In the genomic region with DNA sequence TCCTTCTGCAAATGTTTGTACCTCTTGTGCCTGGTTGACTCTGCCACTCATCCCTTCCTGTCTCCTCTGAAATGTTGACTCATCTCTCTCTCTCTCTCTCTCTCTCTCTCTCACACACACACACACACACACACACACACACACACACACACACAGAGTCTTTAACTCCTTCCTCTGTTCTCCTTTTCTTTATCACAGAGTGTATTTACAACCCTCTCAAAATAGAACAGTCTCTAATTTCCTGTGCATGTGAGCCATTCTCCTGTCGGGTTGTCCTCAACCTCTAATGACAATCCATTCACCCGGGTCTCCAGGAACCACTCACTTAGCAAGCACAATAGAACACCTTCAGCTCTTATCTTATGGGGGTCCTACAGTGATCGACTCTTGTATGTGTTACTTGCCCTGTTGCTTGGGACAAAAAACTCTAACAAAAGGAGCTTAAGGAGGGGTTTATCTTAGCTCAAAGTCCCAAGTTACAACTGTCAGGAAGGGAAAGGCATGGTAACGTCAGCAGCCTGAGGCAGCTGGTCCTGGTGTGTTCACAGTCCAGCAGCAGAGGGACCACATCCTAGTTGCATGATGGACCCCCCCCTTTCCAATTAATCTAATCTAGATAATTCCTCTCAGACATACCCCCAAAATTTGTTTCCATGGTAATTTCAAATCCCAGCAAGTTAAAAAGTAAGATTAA, we compare ENCODE assay signal across 26 mouse cellular contexts.
"Had no signal": no experiment of that assay in that cellular context is flagged by ENCODE, and none has a peak within 500 bp of the region (broad histone marks: within the 10 kb centered on the region; RNA-seq: fewer than 3 reads in every experiment).

No protein-coding gene starts in this region.

- H3K4me3 ChIP-seq: heart, adult 2 months; heart, embryonic 13.5 days; heart, embryonic 15.5 days; hindbrain, embryonic 13.5 days; hindbrain, embryonic 15.5 days; kidney, embryonic 15.5 days; layer of hippocampus, adult 2 months; limb, embryonic 10.5 days; limb, embryonic 12.5 days; liver, embryonic 13.5 days; liver, embryonic 15.5 days had no signal

- DNase-seq: gastrocnemius, postnatal 14 days; gastrocnemius, postnatal 36 days; heart, adult 11 months; heart, adult 2 months; heart, postnatal 14 days; heart, postnatal 36 days; kidney, adult 11 months; kidney, adult 2 months; kidney, adult 9 months; kidney, postnatal 14 days; kidney, postnatal 4 days; liver; liver, embryonic 13.5 days had no signal

- ATAC-seq: hindbrain, postnatal 0 days had no signal

- H3K36me3 ChIP-seq: heart, embryonic 13.5 days; heart, embryonic 15.5 days; hindbrain, embryonic 13.5 days; hindbrain, embryonic 15.5 days; kidney, embryonic 15.5 days; limb, embryonic 10.5 days; limb, embryonic 12.5 days; liver, embryonic 13.5 days; liver, embryonic 15.5 days had no signal

- H3K27me3 ChIP-seq: heart, embryonic 13.5 days; heart, embryonic 15.5 days; hindbrain, embryonic 15.5 days; kidney, embryonic 15.5 days; limb, embryonic 12.5 days; liver, embryonic 13.5 days; liver, embryonic 15.5 days had no signal

- H3K4me2 ChIP-seq: heart, embryonic 11.5 days; heart, embryonic 13.5 days; heart, embryonic 15.5 days; hindbrain, embryonic 13.5 days; hindbrain, embryonic 15.5 days; kidney, embryonic 15.5 days; limb, embryonic 12.5 days; liver, embryonic 11.5 days; liver, embryonic 13.5 days; liver, embryonic 15.5 days had no signal

- H3K9me3 ChIP-seq: heart, embryonic 15.5 days; hindbrain, embryonic 13.5 days; hindbrain, embryonic 15.5 days; kidney, embryonic 15.5 days; limb, embryonic 10.5 days; limb, embryonic 12.5 days; liver, embryonic 13.5 days; liver, embryonic 15.5 days had no signal

- H3K27ac ChIP-seq: heart, adult 2 months; heart, embryonic 13.5 days; heart, embryonic 15.5 days; hindbrain, embryonic 13.5 days; hindbrain, embryonic 15.5 days; hindbrain, postnatal 0 days; kidney, embryonic 15.5 days; kidney, postnatal 0 days; layer of hippocampus, adult 2 months; limb, embryonic 10.5 days; limb, embryonic 12.5 days; liver, embryonic 13.5 days; liver, embryonic 15.5 days had no signal

- H3K9ac ChIP-seq: heart, embryonic 13.5 days; heart, embryonic 15.5 days; hindbrain, embryonic 13.5 days; hindbrain, embryonic 15.5 days; kidney, embryonic 15.5 days; limb, embryonic 12.5 days; liver, embryonic 13.5 days; liver, embryonic 15.5 days had no signal

- H3K4me1 ChIP-seq: heart, embryonic 15.5 days; kidney, embryonic 15.5 days; limb, embryonic 10.5 days; limb, embryonic 12.5 days; liver, embryonic 13.5 days; liver, embryonic 15.5 days had no signal
